Mouse (Mus musculus) v-Abl transformed pro-B cells (cell line): ENCODE results near the gene Zfand2b.

Experiments
- in situ Hi-C, 2 experiments: fragments of 400-800 bp; cut with MboI; formaldehyde crosslinking; loops; one replicate each; pipeline ENCODE4 v1.15.1; 2025; ENCODE audit not compliant: unreplicated experiment in 2 of 2

Zfand2b gene

GRCm38 (mm10) chr1:75168472-75169464, at the start of gene Zfand2b:
Gene Zfand2b (plus strand): TSS chr1:75168646.
- in situ Hi-C loops, result no loop called here

- in situ Hi-C loops, result no loop called here
Measured at GRCm38 (mm10) chr1:75122211-75122610, 46.2 kb upstream of the Zfand2b start.

GRCm38 (mm10) chr1:75124346-75125321, 43.8 kb upstream of the Zfand2b start, which contains the start of gene Nhej1:
Gene Nhej1 (minus strand): TSS chr1:75125200.
- in situ Hi-C loops, result no loop called here

GRCm38 (mm10) chr1:75125418-75125817, 43.0 kb upstream of the Zfand2b start:
- in situ Hi-C loops, result no loop called here

GRCm38 (mm10) chr1:75128641-75129040, 39.8 kb upstream of the Zfand2b start:
- in situ Hi-C loops, result no loop called here

- in situ Hi-C loops, result no loop called here
Measured at GRCm38 (mm10) chr1:75133421-75134207, 34.8 kb upstream of the Zfand2b start, which contains the start of gene Slc23a3. Gene Slc23a3 (minus strand): TSS chr1:75133890.

- in situ Hi-C loops, result no loop called here
Measured at GRCm38 (mm10) chr1:75136293-75136692, 32.2 kb upstream of the Zfand2b start.

GRCm38 (mm10) chr1:75136730-75137129, 31.7 kb upstream of the Zfand2b start:
- in situ Hi-C loops, result no loop called here

- in situ Hi-C loops, result no loop called here
Measured at GRCm38 (mm10) chr1:75138448-75138847, 30.0 kb upstream of the Zfand2b start.

GRCm38 (mm10) chr1:75140601-75141190, 27.8 kb upstream of the Zfand2b start:
- in situ Hi-C loops, result no loop called here

GRCm38 (mm10) chr1:75141486-75142190, 26.8 kb upstream of the Zfand2b start:
- in situ Hi-C loops, result no loop called here

GRCm38 (mm10) chr1:75142301-75143261, 25.9 kb upstream of the Zfand2b start, which contains the start of the genes Cnppd1 and Retreg2:
Gene Cnppd1 (minus strand): TSS chr1:75142711.
Gene Retreg2 (plus strand): TSS chr1:75142778.
- in situ Hi-C loops, result no loop called here

GRCm38 (mm10) chr1:75145589-75145988, 22.9 kb upstream of the Zfand2b start:
- in situ Hi-C loops, result no loop called here

- in situ Hi-C loops, result no loop called here
Measured at GRCm38 (mm10) chr1:75147411-75148135, 20.9 kb upstream of the Zfand2b start.

GRCm38 (mm10) chr1:75148727-75149126, 19.7 kb upstream of the Zfand2b start:
- in situ Hi-C loops, result no loop called here

GRCm38 (mm10) chr1:75155837-75156236, 12.6 kb upstream of the Zfand2b start:
- in situ Hi-C loops, result no loop called here

GRCm38 (mm10) chr1:75158990-75159389, 9.5 kb upstream of the Zfand2b start:
- in situ Hi-C loops, result no loop called here
